Mouse (Mus musculus): ENCODE measurements around the gene Dbndd2. TPM values are rescaled to one million over a fixed set of nuclear protein-coding genes. Genes with fewer than 3 reads are reported as not detected.

Gene Dbndd2
- polyA plus RNA-seq, 1 experiment: 13.1 TPM

GRCm38 (mm10) chr2:164519171-164519526 is 33.2 kb downstream of the Dbndd2 start:
- TF ChIP-seq POLR2A (IDR thresholded peaks at IDR 0.05; ENCODE audit: borderline replicate concordance, extremely low read depth, insufficient read depth, insufficient read length, poor library complexity, severe bottlenecking) (no peak), CTCF (IDR thresholded peaks at IDR 0.05; ENCODE audit: borderline replicate concordance, extremely low read depth, insufficient read depth, insufficient read length) (no peak)

DNA sequence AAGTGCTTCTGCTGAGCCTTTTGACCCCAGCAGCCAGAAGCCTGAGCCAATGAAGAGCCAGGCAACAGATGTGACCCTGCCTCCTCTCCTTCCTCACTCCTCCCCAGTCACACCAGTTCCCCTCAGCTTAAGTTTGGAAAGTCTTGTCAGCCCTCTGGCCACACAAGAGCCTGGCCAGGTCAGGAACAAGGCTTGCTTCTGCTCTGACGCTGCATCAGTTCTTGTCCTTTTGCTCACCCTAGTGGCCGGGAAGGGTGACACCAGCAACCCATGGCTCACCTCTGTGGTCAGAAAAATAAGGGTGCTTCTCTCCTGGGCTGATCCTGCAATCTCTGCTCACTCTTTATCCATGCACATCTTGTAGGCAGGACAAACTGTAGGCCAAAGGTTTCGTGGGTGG is 34.9 kb downstream of the Dbndd2 start:
- peak; percentile 38 for DNase-seq (ENCODE audit: low read depth)
- TF ChIP-seq POLR2A (IDR thresholded peaks at IDR 0.05; ENCODE audit: borderline replicate concordance, extremely low read depth, insufficient read depth, insufficient read length, poor library complexity, severe bottlenecking): no peak
- TF ChIP-seq CTCF (IDR thresholded peaks at IDR 0.05; ENCODE audit: borderline replicate concordance, extremely low read depth, insufficient read depth, insufficient read length): peak; percentile 63; the same call in 1 of the 2 replicates

More at GRCm38 (mm10) chr2:164519171-164519526, 33.2 kb downstream of the Dbndd2 start:
- DNase-seq (ENCODE audit: low read depth): peak; percentile 59

DNA sequence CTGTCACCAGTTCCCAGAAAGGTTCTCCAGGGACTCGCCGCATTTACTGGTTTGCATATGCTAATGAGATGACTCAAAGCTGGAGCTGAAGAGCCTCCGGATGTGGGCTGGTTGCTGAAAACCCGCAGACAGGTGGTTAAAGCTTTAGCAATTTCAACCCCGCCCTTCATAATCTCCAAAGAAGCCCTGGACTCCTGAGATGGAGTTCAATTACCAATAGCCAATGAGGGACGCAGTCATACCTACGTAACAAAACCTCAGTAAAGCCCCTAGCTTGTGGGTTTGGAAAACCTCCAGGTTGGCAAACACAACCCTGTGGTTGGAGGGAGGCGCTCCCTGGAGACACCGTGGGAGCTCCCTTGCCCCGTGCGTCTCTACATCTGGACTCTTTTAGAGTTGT is 35.9 kb downstream of the Dbndd2 start:
- no peak for TF ChIP-seq CTCF (IDR thresholded peaks at IDR 0.05; ENCODE audit: borderline replicate concordance, extremely low read depth, insufficient read depth, insufficient read length)
- no peak for TF ChIP-seq POLR2A (IDR thresholded peaks at IDR 0.05; ENCODE audit: borderline replicate concordance, extremely low read depth, insufficient read depth, insufficient read length, poor library complexity, severe bottlenecking)
- peak; percentile 19 for DNase-seq (ENCODE audit: low read depth)

DNA sequence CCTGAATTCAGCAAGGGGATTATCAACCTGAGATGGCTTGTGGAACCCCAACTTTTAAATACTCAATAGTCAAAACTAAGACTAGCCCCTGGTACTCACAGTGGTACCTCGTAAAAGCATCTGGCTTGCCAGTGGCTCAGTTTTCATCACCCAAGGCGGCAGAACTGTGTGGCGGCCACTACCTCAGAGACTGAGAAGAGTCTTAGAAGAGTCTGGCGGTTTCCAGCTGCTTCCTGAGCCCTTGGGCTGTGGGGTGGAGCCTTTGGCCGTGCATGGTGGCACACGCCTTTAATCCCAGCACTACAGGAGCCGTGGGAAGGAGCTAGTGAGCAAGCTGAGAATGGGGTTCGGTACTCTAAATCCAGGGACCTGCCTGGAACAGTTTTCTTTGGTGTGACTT is 36.4 kb downstream of the Dbndd2 start:
- no peak for TF ChIP-seq CTCF (IDR thresholded peaks at IDR 0.05; ENCODE audit: borderline replicate concordance, extremely low read depth, insufficient read depth, insufficient read length)
- TF ChIP-seq POLR2A (IDR thresholded peaks at IDR 0.05; ENCODE audit: borderline replicate concordance, extremely low read depth, insufficient read depth, insufficient read length, poor library complexity, severe bottlenecking): no peak
- DNase-seq (ENCODE audit: low read depth): no peak

GRCm38 (mm10) chr2:164523301-164523773 is 37.4 kb downstream of the Dbndd2 start:
- peak; percentile 32 for DNase-seq (ENCODE audit: low read depth)
- TF ChIP-seq CTCF (IDR thresholded peaks at IDR 0.05; ENCODE audit: borderline replicate concordance, extremely low read depth, insufficient read depth, insufficient read length): no peak
- no peak for TF ChIP-seq POLR2A (IDR thresholded peaks at IDR 0.05; ENCODE audit: borderline replicate concordance, extremely low read depth, insufficient read depth, insufficient read length, poor library complexity, severe bottlenecking)

GRCm38 (mm10) chr2:164528557-164528956 is 42.7 kb downstream of the Dbndd2 start:
- no peak for DNase-seq (ENCODE audit: low read depth)
- TF ChIP-seq CTCF (IDR thresholded peaks at IDR 0.05; ENCODE audit: borderline replicate concordance, extremely low read depth, insufficient read depth, insufficient read length): no peak
- TF ChIP-seq POLR2A (IDR thresholded peaks at IDR 0.05; ENCODE audit: borderline replicate concordance, extremely low read depth, insufficient read depth, insufficient read length, poor library complexity, severe bottlenecking): no peak

- no peak for TF ChIP-seq POLR2A (IDR thresholded peaks at IDR 0.05; ENCODE audit: borderline replicate concordance, extremely low read depth, insufficient read depth, insufficient read length, poor library complexity, severe bottlenecking)
- peak; percentile 86; the same call in 1 of the 2 replicates for TF ChIP-seq CTCF (IDR thresholded peaks at IDR 0.05; ENCODE audit: borderline replicate concordance, extremely low read depth, insufficient read depth, insufficient read length)
- peak; percentile 74 for DNase-seq (ENCODE audit: low read depth)
These were observed 45.3 kb downstream of the Dbndd2 start for GRCm38 (mm10) chr2:164531169-164531568.

GRCm38 (mm10) chr2:164534315-164534714 is 48.4 kb downstream of the Dbndd2 start:
- TF ChIP-seq POLR2A (IDR thresholded peaks at IDR 0.05; ENCODE audit: borderline replicate concordance, extremely low read depth, insufficient read depth, insufficient read length, poor library complexity, severe bottlenecking): no peak
- no peak for TF ChIP-seq CTCF (IDR thresholded peaks at IDR 0.05; ENCODE audit: borderline replicate concordance, extremely low read depth, insufficient read depth, insufficient read length)
- DNase-seq (ENCODE audit: low read depth): no peak

- DNase-seq (ENCODE audit: low read depth): no peak
- TF ChIP-seq CTCF (IDR thresholded peaks at IDR 0.05; ENCODE audit: borderline replicate concordance, extremely low read depth, insufficient read depth, insufficient read length) (no peak), POLR2A (IDR thresholded peaks at IDR 0.05; ENCODE audit: borderline replicate concordance, extremely low read depth, insufficient read depth, insufficient read length, poor library complexity, severe bottlenecking) (no peak)
These were observed 51.1 kb downstream of the Dbndd2 start for GRCm38 (mm10) chr2:164537003-164537402.

- TF ChIP-seq POLR2A (IDR thresholded peaks at IDR 0.05; ENCODE audit: borderline replicate concordance, extremely low read depth, insufficient read depth, insufficient read length, poor library complexity, severe bottlenecking): no peak
- TF ChIP-seq CTCF (IDR thresholded peaks at IDR 0.05; ENCODE audit: borderline replicate concordance, extremely low read depth, insufficient read depth, insufficient read length): no peak
- DNase-seq (ENCODE audit: low read depth): no peak
These were observed 54.9 kb downstream of the Dbndd2 start for GRCm38 (mm10) chr2:164540652-164541427.

DNA sequence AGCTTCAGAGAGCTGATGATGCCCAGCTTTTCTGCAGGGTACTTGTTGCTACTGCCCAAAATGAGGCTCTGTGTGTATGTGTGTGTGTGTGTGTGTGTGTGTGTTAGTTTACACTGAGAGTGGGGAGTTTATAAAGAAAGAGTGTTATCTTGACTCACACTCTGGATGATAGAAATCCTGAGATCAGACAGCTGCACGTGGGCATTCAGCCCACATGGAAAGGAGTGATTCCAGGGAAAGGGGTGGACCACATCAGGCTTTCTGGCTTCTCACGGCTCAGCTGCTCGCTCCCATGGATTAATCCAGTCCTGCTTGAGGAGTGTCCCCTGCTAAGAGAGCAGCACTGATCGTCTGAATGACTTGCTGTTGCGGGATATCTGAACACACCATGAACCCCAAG is 56.2 kb downstream of the Dbndd2 start:
- TF ChIP-seq CTCF (IDR thresholded peaks at IDR 0.05; ENCODE audit: borderline replicate concordance, extremely low read depth, insufficient read depth, insufficient read length) (no peak), POLR2A (IDR thresholded peaks at IDR 0.05; ENCODE audit: borderline replicate concordance, extremely low read depth, insufficient read depth, insufficient read length, poor library complexity, severe bottlenecking) (no peak)
- DNase-seq (ENCODE audit: low read depth): no peak

DNA sequence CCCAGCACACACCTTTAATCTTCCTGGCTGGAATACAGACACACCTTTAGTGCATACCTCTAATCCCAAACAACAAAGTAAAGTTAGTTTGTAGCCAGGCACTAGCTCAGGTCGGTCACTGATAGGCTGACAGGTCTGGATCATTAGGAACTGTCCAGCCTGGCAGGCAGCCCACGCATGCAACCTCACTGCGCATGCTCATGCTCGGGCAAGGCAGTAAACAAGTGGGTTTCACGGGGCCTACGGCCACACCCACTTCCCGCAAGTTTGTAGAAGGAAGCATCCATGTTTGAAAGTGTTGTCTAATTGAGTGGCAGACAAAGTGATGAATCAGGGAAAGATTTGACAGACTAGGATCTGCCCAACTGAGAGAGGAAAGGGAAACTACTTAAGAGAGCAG is 56.7 kb downstream of the Dbndd2 start:
- no peak for DNase-seq (ENCODE audit: low read depth)
- TF ChIP-seq CTCF (IDR thresholded peaks at IDR 0.05; ENCODE audit: borderline replicate concordance, extremely low read depth, insufficient read depth, insufficient read length) (no peak), POLR2A (IDR thresholded peaks at IDR 0.05; ENCODE audit: borderline replicate concordance, extremely low read depth, insufficient read depth, insufficient read length, poor library complexity, severe bottlenecking) (no peak)

Other genes with a start within 250 kb of the Dbndd2 start
- not detected in 2 replicates for gene Svs2, start 247.6 kb upstream of the Dbndd2 start, polyA plus RNA-seq (2012; rRNA removed)
- gene Svs3b, start 229.5 kb upstream of the Dbndd2 start, polyA plus RNA-seq (2012; rRNA removed): not detected in 2 replicates
- not detected in 2 replicates for gene Svs4, start 207.6 kb upstream of the Dbndd2 start, polyA plus RNA-seq (2012; rRNA removed)
- gene Svs3a, start 196.8 kb upstream of the Dbndd2 start, polyA plus RNA-seq (2012; rRNA removed): not detected in 2 replicates
- gene Svs6, start 169.4 kb upstream of the Dbndd2 start, polyA plus RNA-seq (2012; rRNA removed): not detected in 2 replicates
- gene Svs5, start 153.4 kb upstream of the Dbndd2 start, polyA plus RNA-seq (2012; rRNA removed): not detected in 2 replicates
- gene Slpi, start 97.0 kb upstream of the Dbndd2 start, polyA plus RNA-seq (2012; rRNA removed): 0.22 TPM in 1 of 2 replicates, not detected in the other
- gene Rbpjl, start 83.0 kb upstream of the Dbndd2 start, polyA plus RNA-seq (2012; rRNA removed): 0.04 and 0.10 TPM in 2 replicates
- 1.8 and 2.5 TPM in 2 replicates for gene Matn4, start 80.9 kb upstream of the Dbndd2 start, polyA plus RNA-seq (2012; rRNA removed)
- gene Sdc4, start 42.2 kb upstream of the Dbndd2 start, polyA plus RNA-seq (2012; rRNA removed): 2.3 and 3.7 TPM in 2 replicates
- 69.6 and 82.0 TPM in 2 replicates for gene Sys1, start 29.1 kb upstream of the Dbndd2 start, polyA plus RNA-seq (2012; rRNA removed)
- gene Gm20458, start 25.1 kb upstream of the Dbndd2 start, polyA plus RNA-seq (2012; rRNA removed): 8.0 and 10.2 TPM in 2 replicates
- not detected in 2 replicates for gene Trp53tg5, start 12.4 kb upstream of the Dbndd2 start, polyA plus RNA-seq (2012; rRNA removed)
- 109 and 155 TPM in 2 replicates for gene Pigt, start 11.4 kb downstream of the Dbndd2 start, polyA plus RNA-seq (2012; rRNA removed)
- gene Wfdc2, start 76.3 kb downstream of the Dbndd2 start, polyA plus RNA-seq (2012; rRNA removed): 3.9 and 5.3 TPM in 2 replicates
- gene Spint3, start 87.4 kb downstream of the Dbndd2 start, polyA plus RNA-seq (2012; rRNA removed): not detected in 2 replicates
- not detected in 2 replicates for gene Wfdc6a, start 99.3 kb downstream of the Dbndd2 start, polyA plus RNA-seq (2012; rRNA removed)
- not detected in 2 replicates for gene Eppin, start 107.5 kb downstream of the Dbndd2 start, polyA plus RNA-seq (2012; rRNA removed)
- not detected in 2 replicates for gene Wfdc6b, start 127.4 kb downstream of the Dbndd2 start, polyA plus RNA-seq (2012; rRNA removed)
- not detected in 2 replicates for gene Wfdc8, start 127.5 kb downstream of the Dbndd2 start, polyA plus RNA-seq (2012; rRNA removed)
- gene Wfdc16, start 152.7 kb downstream of the Dbndd2 start, polyA plus RNA-seq (2012; rRNA removed): not detected in 2 replicates
- gene Wfdc10, start 169.9 kb downstream of the Dbndd2 start, polyA plus RNA-seq (2012; rRNA removed): not detected in 2 replicates
- gene Wfdc9, start 170.5 kb downstream of the Dbndd2 start, polyA plus RNA-seq (2012; rRNA removed): not detected in 2 replicates
- gene Wfdc11, start 188.0 kb downstream of the Dbndd2 start, polyA plus RNA-seq (2012; rRNA removed): not detected in 2 replicates
- not detected in 2 replicates for gene Wfdc13, start 199.0 kb downstream of the Dbndd2 start, polyA plus RNA-seq (2012; rRNA removed)
- gene Spint4, start 212.4 kb downstream of the Dbndd2 start, polyA plus RNA-seq (2012; rRNA removed): not detected in 2 replicates
- not detected in 2 replicates for gene Spint5, start 229.2 kb downstream of the Dbndd2 start, polyA plus RNA-seq (2012; rRNA removed)